Mouse (Mus musculus): Measurements from ENCODE around the gene Sun1. TPM values are rescaled to one million over a fixed set of nuclear protein-coding genes. Genes with fewer than 3 reads are reported as not detected.

Gene Sun1
- polyA plus RNA-seq, 1 experiment from 2014 or later = 20.0 TPM

Other genes with a start within 250 kb of the Sun1 start
- gene Pdgfa, start 203.3 kb upstream of the Sun1 start, polyA plus RNA-seq (2015; fragmentation: Nextera tagmentation; extraction: Ambion mirVana) = 1.6 and 3.0 TPM in 2 replicates
- 1.0 and 1.1 TPM in 2 replicates for gene Prkar1b, start 50.6 kb upstream of the Sun1 start, polyA plus RNA-seq (2015; fragmentation: Nextera tagmentation; extraction: Ambion mirVana)
- gene Dnaaf5, start 50.4 kb upstream of the Sun1 start, polyA plus RNA-seq (2015; fragmentation: Nextera tagmentation; extraction: Ambion mirVana) = 2.4 and 2.5 TPM in 2 replicates
- gene Get4, start 51.7 kb downstream of the Sun1 start, polyA plus RNA-seq (2015; fragmentation: Nextera tagmentation; extraction: Ambion mirVana) = 107 and 109 TPM in 2 replicates
- gene Adap1, start 125.0 kb downstream of the Sun1 start, polyA plus RNA-seq (2015; fragmentation: Nextera tagmentation; extraction: Ambion mirVana) = 4.3 and 5.2 TPM in 2 replicates
- gene Cox19, start 150.8 kb downstream of the Sun1 start, polyA plus RNA-seq (2015; fragmentation: Nextera tagmentation; extraction: Ambion mirVana) = 44.3 and 49.3 TPM in 2 replicates
- gene Cyp2w1, start 152.0 kb downstream of the Sun1 start, polyA plus RNA-seq (2015; fragmentation: Nextera tagmentation; extraction: Ambion mirVana) = not detected in 2 replicates
- gene Gpr146, start 177.1 kb downstream of the Sun1 start, polyA plus RNA-seq (2015; fragmentation: Nextera tagmentation; extraction: Ambion mirVana) = 25.0 and 26.4 TPM in 2 replicates
- 1.9 and 2.4 TPM in 2 replicates for gene C130050O18Rik, start 204.6 kb downstream of the Sun1 start, polyA plus RNA-seq (2015; fragmentation: Nextera tagmentation; extraction: Ambion mirVana)
- gene Gper1, start 222.5 kb downstream of the Sun1 start, polyA plus RNA-seq (2015; fragmentation: Nextera tagmentation; extraction: Ambion mirVana) = 0.10 and 0.14 TPM in 2 replicates